Mouse (Mus musculus): ENCODE results near the gene Gstp2. TPM values are rescaled to one million over a fixed set of nuclear protein-coding genes. Genes with fewer than 3 reads are reported as not detected.
A peak's percentile ranks its signal among the peaks of the same experiment; 100 is the strongest.
"Not testable (repeated sequence)": the region's sequence is repeated elsewhere in the genome, so short reads cannot be mapped to it uniquely, and the experiment has no call there.

Gene Gstp2
- polyA plus RNA-seq, 1 experiment: not detected

DNA sequence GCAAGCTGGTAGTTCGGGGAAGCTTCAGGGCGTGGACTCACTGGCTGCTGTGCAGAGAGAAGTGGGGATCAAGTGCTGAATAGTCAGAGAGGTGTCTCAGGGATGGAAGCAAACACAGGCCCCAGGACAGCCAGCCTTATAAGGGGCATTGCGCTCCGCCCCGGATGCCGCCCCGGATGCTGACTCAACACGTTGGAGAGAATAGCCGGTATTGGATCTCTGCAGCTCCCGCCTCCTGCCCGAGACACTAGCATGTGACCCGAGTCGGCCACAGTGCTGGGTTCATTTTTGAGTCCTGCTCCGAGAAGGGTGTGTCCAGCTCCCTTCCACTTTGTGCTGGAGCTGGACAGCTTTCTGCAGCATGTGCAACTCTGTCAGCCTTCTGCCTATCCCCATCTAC, 3.7 kb downstream of the Gstp2 start:
- no peaks in the 10 kb centered on the region for H3K27me3 ChIP-seq (ENCODE audit: control insufficient read depth)
- peaks cover 55% of the 10 kb centered on the region for H3K4me1 ChIP-seq (ENCODE audit: control insufficient read depth)
- no peaks in the 10 kb centered on the region for H3K36me3 ChIP-seq (ENCODE audit: control insufficient read depth)
- no peaks in the 10 kb centered on the region for H3K9me3 ChIP-seq (ENCODE audit: control insufficient read depth, low read length)
- no peak overlapping the region for H3K4me3 ChIP-seq (replicated peaks)
- TF ChIP-seq GATA1 (IDR thresholded peaks at IDR 0.05; ENCODE audit: low read length): no peak
- TF ChIP-seq TAL1 (IDR thresholded peaks at IDR 0.05; ENCODE audit: low read length): no peak

DNA sequence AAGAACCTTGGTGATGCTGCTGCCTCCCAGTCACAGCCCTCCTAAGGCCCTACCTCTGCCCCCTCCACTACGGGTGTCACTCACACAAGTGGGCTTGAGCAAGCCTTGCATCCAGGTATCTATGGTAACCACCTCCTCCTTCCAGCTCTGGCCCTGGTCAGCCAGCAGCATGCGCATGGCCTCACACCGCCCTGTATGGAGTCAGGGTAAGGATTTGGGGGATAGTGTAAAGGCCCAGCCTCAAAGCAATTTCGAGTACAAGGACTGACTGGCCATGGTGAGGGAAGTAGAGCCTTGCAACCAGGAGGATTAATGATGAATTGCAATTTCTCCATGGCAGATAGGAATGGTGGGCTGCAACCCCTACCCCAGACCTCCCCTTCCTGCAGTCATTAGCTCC, 4.3 kb downstream of the Gstp2 start:
- H3K4me1 ChIP-seq (ENCODE audit: control insufficient read depth): peaks cover 52% of the 10 kb centered on the region
- not testable (repeated sequence) for H3K27me3 ChIP-seq (ENCODE audit: control insufficient read depth)

GRCm38 (mm10) chr19:4040941-4041340, 4.9 kb downstream of the Gstp2 start:
- H3K4me1 ChIP-seq (ENCODE audit: control insufficient read depth): peaks cover 52% of the 10 kb centered on the region
- H3K36me3 ChIP-seq (ENCODE audit: control insufficient read depth); H3K4me3 ChIP-seq (replicated peaks): not testable (repeated sequence)

More for the DNA sequence above, 4.3 kb downstream of the Gstp2 start:
- H3K36me3 ChIP-seq (ENCODE audit: control insufficient read depth); H3K4me3 ChIP-seq (replicated peaks); H3K9me3 ChIP-seq (ENCODE audit: control insufficient read depth, low read length): not testable (repeated sequence)

GRCm38 (mm10) chr19:4037788-4038232, 8.0 kb downstream of the Gstp2 start, which contains the start of gene Gstp1:
Gstp1 (minus strand) TSS chr19:4037985.
- Histone ChIP-seq H3K9me3 (ENCODE audit: control insufficient read depth, low read length) (no peaks in the 10 kb centered on the region), H3K4me3 (replicated peaks) (peak within 1 kb of the TSS; percentile 69), H3K4me1 (ENCODE audit: control insufficient read depth) (peaks cover 33% of the 10 kb centered on the region), H3K36me3 (ENCODE audit: control insufficient read depth) (peaks cover 9% of the 10 kb centered on the region), H3K27me3 (ENCODE audit: control insufficient read depth) (no peaks in the 10 kb centered on the region)
- no peak for TF ChIP-seq TAL1 (IDR thresholded peaks at IDR 0.05; ENCODE audit: low read length)
- no peak for TF ChIP-seq GATA1 (IDR thresholded peaks at IDR 0.05; ENCODE audit: low read length)

More at GRCm38 (mm10) chr19:4040941-4041340, 4.9 kb downstream of the Gstp2 start:
- not testable (repeated sequence) for H3K27me3 ChIP-seq (ENCODE audit: control insufficient read depth); H3K9me3 ChIP-seq (ENCODE audit: control insufficient read depth, low read length)

DNA sequence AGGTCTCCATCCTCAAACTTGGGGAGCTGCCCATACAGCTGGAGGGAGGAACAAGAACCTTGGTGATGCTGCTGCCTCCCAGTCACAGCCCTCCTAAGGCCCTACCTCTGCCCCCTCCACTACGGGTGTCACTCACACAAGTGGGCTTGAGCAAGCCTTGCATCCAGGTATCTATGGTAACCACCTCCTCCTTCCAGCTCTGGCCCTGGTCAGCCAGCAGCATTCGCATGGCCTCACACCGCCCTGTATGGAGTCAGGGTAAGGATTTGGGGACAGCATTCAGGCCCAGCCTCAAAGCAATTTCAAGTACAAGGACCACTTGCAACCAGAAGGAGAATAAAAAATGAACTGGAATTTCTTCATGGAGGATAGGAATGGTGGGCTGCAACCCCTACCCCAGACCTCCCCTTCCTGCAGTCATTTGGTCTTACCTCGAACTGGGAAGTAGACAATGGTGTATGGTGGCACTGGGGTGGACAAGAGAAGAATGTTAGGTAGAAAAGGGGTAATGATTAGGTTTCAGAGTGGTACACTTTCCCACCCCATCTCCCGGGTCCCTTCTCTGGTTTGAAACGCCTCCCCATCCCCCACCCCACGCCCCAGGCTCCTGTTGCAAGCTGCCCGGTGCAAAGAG, 8.6 kb downstream of the Gstp2 start:
- H3K4me3 ChIP-seq (replicated peaks): peak overlapping the region; percentile 69
- H3K36me3 ChIP-seq (ENCODE audit: control insufficient read depth); H3K9me3 ChIP-seq (ENCODE audit: control insufficient read depth, low read length); H3K27me3 ChIP-seq (ENCODE audit: control insufficient read depth): not testable (repeated sequence)
- H3K4me1 ChIP-seq (ENCODE audit: control insufficient read depth): peaks cover 34% of the 10 kb centered on the region

DNA sequence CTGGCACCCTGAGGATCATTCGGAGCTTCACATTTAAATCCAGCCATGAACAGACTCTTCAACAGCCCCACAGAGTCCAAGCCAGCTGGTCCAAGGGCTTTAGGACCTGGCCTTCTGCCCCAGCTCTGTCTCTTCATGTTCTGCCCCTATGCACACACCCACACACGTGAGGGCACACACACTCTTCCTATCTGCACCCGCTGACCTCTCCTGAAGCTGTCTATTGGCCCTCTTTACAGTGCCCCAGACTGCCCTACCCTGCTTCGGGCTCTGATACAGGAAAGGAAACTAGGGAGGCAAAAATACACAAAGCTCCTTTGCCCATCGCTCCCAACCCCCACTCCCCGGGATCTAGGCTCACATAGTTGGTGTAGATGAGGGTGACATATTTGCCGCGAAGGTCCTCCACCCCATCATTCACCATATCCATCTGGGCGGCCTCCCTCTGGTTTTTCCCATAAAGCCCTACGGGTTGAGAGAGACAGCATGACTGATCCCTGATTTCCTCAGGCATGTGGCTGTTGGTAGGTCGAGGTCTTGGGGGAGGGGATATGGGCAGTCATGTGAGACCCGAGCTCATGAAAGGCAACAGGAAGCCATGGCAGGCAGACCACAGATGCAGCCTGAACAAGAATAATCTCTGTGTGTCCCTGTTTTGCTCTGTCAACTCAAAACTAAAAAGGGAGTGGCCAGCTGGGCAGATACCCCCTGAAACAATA, 9.3 kb downstream of the Gstp2 start:
- Histone ChIP-seq H3K36me3 (ENCODE audit: control insufficient read depth) (peaks cover 9% of the 10 kb centered on the region), H3K27me3 (ENCODE audit: control insufficient read depth) (no peaks in the 10 kb centered on the region), H3K4me3 (replicated peaks) (peak overlapping the region; percentile 32), H3K4me1 (ENCODE audit: control insufficient read depth) (peaks cover 30% of the 10 kb centered on the region), H3K9me3 (ENCODE audit: control insufficient read depth, low read length) (no peaks in the 10 kb centered on the region)
- TF ChIP-seq GATA1 (IDR thresholded peaks at IDR 0.05; ENCODE audit: low read length): no peak
- no peak for TF ChIP-seq TAL1 (IDR thresholded peaks at IDR 0.05; ENCODE audit: low read length)

DNA sequence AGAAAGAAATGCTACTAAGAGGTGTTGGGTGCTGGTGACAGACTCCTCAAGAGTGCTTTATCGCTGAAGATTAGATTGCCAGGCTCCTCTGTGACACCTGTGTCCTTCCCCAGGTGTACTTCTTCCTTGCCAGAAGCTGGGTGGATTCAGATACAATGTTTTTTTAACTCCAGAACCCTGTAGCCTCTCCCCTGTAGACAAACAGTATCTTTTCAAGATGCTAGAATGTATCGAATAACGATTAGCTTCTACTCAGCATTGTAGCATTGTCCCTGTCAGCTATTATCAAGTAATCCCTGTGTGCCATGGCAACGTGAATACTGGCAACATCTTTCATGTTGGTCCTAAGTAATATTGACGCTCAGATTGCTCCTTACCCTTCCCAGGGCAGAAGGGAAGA, 12.1 kb downstream of the Gstp2 start:
- Histone ChIP-seq H3K9me3 (ENCODE audit: control insufficient read depth, low read length) (no peaks in the 10 kb centered on the region), H3K4me1 (ENCODE audit: control insufficient read depth) (peaks cover 35% of the 10 kb centered on the region), H3K36me3 (ENCODE audit: control insufficient read depth) (peaks cover 9% of the 10 kb centered on the region), H3K4me3 (replicated peaks) (no peak overlapping the region), H3K27me3 (ENCODE audit: control insufficient read depth) (no peaks in the 10 kb centered on the region)
- TF ChIP-seq GATA1 (IDR thresholded peaks at IDR 0.05; ENCODE audit: low read length): no peak
- no peak for TF ChIP-seq TAL1 (IDR thresholded peaks at IDR 0.05; ENCODE audit: low read length)

- Histone ChIP-seq H3K27me3 (ENCODE audit: control insufficient read depth) (no peaks in the 10 kb centered on the region), H3K4me1 (ENCODE audit: control insufficient read depth) (peaks cover 33% of the 10 kb centered on the region), H3K36me3 (ENCODE audit: control insufficient read depth) (peaks cover 9% of the 10 kb centered on the region), H3K9me3 (ENCODE audit: control insufficient read depth, low read length) (peaks cover under 1% of the 10 kb centered on the region; the same call in 1 of the 2 replicates), H3K4me3 (replicated peaks) (no peak overlapping the region)
- TF ChIP-seq GATA1 (IDR thresholded peaks at IDR 0.05; ENCODE audit: low read length) (no peak), TAL1 (IDR thresholded peaks at IDR 0.05; ENCODE audit: low read length) (no peak)
Measured at GRCm38 (mm10) chr19:4033298-4033697, 12.5 kb downstream of the Gstp2 start.

DNA sequence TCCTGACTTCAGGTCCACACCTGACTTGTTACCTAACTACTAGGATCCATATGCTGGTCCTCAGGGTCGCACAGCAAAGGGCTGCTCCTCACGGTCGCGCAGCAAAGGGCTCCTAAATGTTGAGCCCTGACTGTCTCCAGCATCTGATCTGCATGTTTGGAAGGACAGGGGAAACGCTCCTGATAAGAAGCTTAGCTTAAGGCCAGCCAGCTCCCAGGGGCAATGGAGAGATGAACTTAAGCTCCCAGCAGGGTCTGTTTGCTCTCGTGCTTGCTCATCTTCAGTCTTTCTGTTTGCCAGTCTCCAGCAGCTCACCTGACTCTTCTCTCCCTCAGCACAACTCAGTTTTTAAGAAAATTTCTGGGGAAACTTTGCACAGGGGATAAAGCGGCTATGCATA, 13.2 kb downstream of the Gstp2 start:
- no peak overlapping the region for H3K4me3 ChIP-seq (replicated peaks)
- peaks cover 5% of the 10 kb centered on the region; the same call in 1 of the 2 replicates for H3K9me3 ChIP-seq (ENCODE audit: control insufficient read depth, low read length)
- H3K4me1 ChIP-seq (ENCODE audit: control insufficient read depth): peaks cover 26% of the 10 kb centered on the region
- no peaks in the 10 kb centered on the region; the same call in 1 of the 2 replicates for H3K27me3 ChIP-seq (ENCODE audit: control insufficient read depth)
- TF ChIP-seq GATA1 (IDR thresholded peaks at IDR 0.05; ENCODE audit: low read length): no peak
- no peak for TF ChIP-seq TAL1 (IDR thresholded peaks at IDR 0.05; ENCODE audit: low read length)
- peaks cover 9% of the 10 kb centered on the region for H3K36me3 ChIP-seq (ENCODE audit: control insufficient read depth)
